Mouse (Mus musculus): ENCODE results near the gene Serpinb9. TPM values are rescaled to one million over a fixed set of nuclear protein-coding genes. Genes with fewer than 3 reads are reported as not detected.
"Not testable (repeated sequence)": the region's sequence is repeated elsewhere in the genome, so short reads cannot be mapped to it uniquely, and the experiment has no call there.

The Serpinb9 gene
- total RNA-seq (2017): 7.5 and 7.9 TPM in 2 replicates

GRCm38 (mm10) chr13:33002950-33003349 lies at the start of gene Serpinb9:
Gene Serpinb9, plus strand, starts transcription at chr13:33003250.
- no peak for ATAC-seq (replicated peaks; ENCODE audit: low read depth, poor library complexity, severe bottlenecking)

- ATAC-seq (replicated peaks; ENCODE audit: low read depth, poor library complexity, severe bottlenecking): no peak
Observed at GRCm38 (mm10) chr13:32956537-32956936, 46.5 kb upstream of the Serpinb9 start.

- ATAC-seq (replicated peaks; ENCODE audit: low read depth, poor library complexity, severe bottlenecking): no peak
Observed at GRCm38 (mm10) chr13:32957917-32958316, 45.1 kb upstream of the Serpinb9 start.

GRCm38 (mm10) chr13:32958521-32958920 lies 44.5 kb upstream of the Serpinb9 start:
- ATAC-seq (replicated peaks; ENCODE audit: low read depth, poor library complexity, severe bottlenecking): not testable (repeated sequence)

- no peak for ATAC-seq (replicated peaks; ENCODE audit: low read depth, poor library complexity, severe bottlenecking)
Observed at GRCm38 (mm10) chr13:32963990-32964753, 38.9 kb upstream of the Serpinb9 start.

GRCm38 (mm10) chr13:32964989-32965811 lies 37.9 kb upstream of the Serpinb9 start, which contains the start of gene Serpinb6b:
Gene Serpinb6b, plus strand, starts transcription at chr13:32965209.
- peak; percentile 57 for ATAC-seq (replicated peaks; ENCODE audit: low read depth, poor library complexity, severe bottlenecking)

GRCm38 (mm10) chr13:32966116-32966515 lies 36.9 kb upstream of the Serpinb9 start:
- ATAC-seq (replicated peaks; ENCODE audit: low read depth, poor library complexity, severe bottlenecking): peak; percentile 51

GRCm38 (mm10) chr13:32967233-32967632 lies 35.8 kb upstream of the Serpinb9 start:
- no peak for ATAC-seq (replicated peaks; ENCODE audit: low read depth, poor library complexity, severe bottlenecking)

- ATAC-seq (replicated peaks; ENCODE audit: low read depth, poor library complexity, severe bottlenecking): peak; percentile 41
Observed at GRCm38 (mm10) chr13:32968353-32968984, 34.6 kb upstream of the Serpinb9 start.

GRCm38 (mm10) chr13:32968996-32969640 lies 33.9 kb upstream of the Serpinb9 start:
- ATAC-seq (replicated peaks; ENCODE audit: low read depth, poor library complexity, severe bottlenecking): no peak

- no peak for ATAC-seq (replicated peaks; ENCODE audit: low read depth, poor library complexity, severe bottlenecking)
Observed at GRCm38 (mm10) chr13:32969641-32970040, 33.4 kb upstream of the Serpinb9 start.

- ATAC-seq (replicated peaks; ENCODE audit: low read depth, poor library complexity, severe bottlenecking): no peak
Observed at GRCm38 (mm10) chr13:32970776-32971175, 32.3 kb upstream of the Serpinb9 start.

- no peak for ATAC-seq (replicated peaks; ENCODE audit: low read depth, poor library complexity, severe bottlenecking)
Observed at GRCm38 (mm10) chr13:32974268-32974667, 28.8 kb upstream of the Serpinb9 start.

- no peak for ATAC-seq (replicated peaks; ENCODE audit: low read depth, poor library complexity, severe bottlenecking)
Observed at GRCm38 (mm10) chr13:32974889-32975460, 28.1 kb upstream of the Serpinb9 start.

- no peak for ATAC-seq (replicated peaks; ENCODE audit: low read depth, poor library complexity, severe bottlenecking)
Observed at GRCm38 (mm10) chr13:32975710-32976109, 27.3 kb upstream of the Serpinb9 start.

- no peak for ATAC-seq (replicated peaks; ENCODE audit: low read depth, poor library complexity, severe bottlenecking)
Observed at GRCm38 (mm10) chr13:32982556-32983042, 20.5 kb upstream of the Serpinb9 start.

- no peak for ATAC-seq (replicated peaks; ENCODE audit: low read depth, poor library complexity, severe bottlenecking)
Observed at GRCm38 (mm10) chr13:32986256-32986655, 16.8 kb upstream of the Serpinb9 start.

GRCm38 (mm10) chr13:32993152-32993893 lies 9.7 kb upstream of the Serpinb9 start:
- ATAC-seq (replicated peaks; ENCODE audit: low read depth, poor library complexity, severe bottlenecking): peak; percentile 96

- ATAC-seq (replicated peaks; ENCODE audit: low read depth, poor library complexity, severe bottlenecking): no peak
Observed at GRCm38 (mm10) chr13:32993894-32994242, 9.2 kb upstream of the Serpinb9 start.
